Mouse (Mus musculus): Measurements from ENCODE around the gene Gm10271.

Gene Gm10271

GRCm38 (mm10) chr10:116972509-116972908 is at the start of gene Gm10271:
Gene Gm10271, minus strand, starts transcription at chr10:116972609.
- DNase-seq = no peak

- DNase-seq = no peak
Measured at GRCm38 (mm10) chr10:117021020-117021754, 48.8 kb upstream of the Gm10271 start.

DNA sequence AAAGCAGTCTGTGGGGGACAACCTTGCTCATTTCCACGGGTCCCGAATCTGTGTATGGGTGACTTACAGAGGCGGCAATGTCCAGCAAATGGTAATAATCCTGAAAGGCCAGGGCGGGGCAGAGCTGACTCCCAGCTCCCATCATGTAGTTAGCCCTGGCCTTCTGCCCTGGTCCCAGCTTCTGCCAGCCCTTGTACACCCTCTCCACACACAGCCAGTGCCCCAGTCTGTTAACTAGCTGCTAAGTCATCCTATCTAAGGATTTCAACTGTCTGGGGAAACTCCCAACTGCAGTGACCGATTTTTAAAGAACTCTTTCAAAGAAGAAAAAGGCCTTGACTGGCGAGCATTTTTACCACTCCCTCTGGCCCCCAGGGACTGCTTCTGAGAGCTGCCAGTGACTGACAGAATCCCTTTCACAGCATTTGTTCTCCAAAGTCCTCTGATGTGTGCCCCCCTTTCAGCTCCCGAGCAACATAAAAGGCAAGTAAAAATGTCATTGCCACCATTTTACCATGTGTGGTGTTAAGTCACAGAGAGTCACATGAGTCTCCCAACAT is 46.0 kb upstream of the Gm10271 start:
- peak; percentile 89 for DNase-seq

DNA sequence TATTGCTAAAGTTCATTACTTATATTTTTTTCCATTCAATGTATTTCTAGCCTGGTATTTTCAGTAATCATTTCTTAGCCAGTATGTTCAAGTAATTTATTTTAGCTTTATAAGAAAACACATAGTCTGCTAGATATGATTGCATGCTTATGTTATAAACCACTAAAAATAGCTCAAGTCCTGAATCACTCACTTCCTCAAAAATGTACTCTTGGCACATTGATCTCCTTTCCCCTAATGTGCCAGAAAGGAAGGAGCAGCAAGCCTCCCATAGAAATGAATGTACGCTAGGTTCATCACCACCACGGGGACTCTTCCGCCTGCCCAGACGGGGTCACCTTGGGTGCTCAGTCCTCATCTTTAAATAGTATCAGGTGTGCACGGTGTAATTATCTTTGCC is 42.2 kb upstream of the Gm10271 start:
- DNase-seq = no peak

DNA sequence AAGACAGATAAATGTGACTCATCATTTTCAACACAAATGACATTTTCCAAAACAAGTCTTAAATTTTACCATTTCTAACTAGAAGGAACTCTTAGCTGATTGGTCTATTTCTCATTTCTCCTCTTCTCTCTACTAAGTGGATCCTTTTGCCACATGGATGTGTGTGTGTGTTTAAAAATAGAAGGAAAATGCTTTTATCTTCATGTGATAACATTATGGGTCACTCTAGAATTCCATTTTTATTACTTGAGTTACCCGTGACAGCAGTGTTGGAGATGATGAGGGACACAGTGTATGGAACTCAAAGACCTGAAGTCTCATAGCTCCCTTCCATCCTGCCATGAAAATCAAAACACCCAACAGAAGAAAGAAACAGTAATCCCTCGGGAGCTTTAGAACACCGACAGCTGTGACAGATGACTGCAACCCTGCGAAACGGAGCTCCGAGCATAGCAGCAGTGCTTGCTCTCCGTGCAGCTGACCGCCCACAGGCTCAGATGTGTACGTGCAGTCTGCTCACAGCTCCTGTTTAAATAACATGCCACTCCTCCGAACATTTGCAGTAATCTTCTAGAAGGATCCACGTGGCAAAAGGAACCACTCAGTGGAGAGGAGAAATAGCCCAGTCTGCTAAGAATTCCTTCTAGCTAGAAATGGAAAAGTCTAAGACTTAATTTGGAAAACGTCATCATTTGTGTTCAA is 41.4 kb upstream of the Gm10271 start:
- DNase-seq = no peak

GRCm38 (mm10) chr10:117011047-117011446 is 38.6 kb upstream of the Gm10271 start:
- DNase-seq = peak; percentile 37

DNA sequence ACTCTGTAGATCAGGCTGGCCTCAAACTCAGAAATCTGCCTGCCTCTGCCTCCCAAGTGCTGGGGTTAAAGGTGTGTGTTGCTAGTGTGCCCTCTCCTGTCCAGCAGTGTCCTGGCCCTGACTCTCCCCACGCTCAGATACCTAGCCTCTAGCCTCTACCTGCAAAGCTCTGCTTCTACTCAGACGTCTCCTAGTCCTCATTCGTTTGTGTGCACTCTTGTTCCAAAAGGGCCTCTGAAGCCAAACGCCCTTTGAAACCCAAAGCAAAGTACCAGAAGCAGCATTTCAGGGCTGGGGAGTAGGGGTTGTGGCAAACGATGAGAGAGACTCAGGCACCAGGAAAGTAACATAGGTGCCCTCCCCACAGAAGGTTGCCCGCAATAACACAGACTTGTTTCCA is 37.3 kb upstream of the Gm10271 start:
- peak; percentile 72 for DNase-seq

DNA sequence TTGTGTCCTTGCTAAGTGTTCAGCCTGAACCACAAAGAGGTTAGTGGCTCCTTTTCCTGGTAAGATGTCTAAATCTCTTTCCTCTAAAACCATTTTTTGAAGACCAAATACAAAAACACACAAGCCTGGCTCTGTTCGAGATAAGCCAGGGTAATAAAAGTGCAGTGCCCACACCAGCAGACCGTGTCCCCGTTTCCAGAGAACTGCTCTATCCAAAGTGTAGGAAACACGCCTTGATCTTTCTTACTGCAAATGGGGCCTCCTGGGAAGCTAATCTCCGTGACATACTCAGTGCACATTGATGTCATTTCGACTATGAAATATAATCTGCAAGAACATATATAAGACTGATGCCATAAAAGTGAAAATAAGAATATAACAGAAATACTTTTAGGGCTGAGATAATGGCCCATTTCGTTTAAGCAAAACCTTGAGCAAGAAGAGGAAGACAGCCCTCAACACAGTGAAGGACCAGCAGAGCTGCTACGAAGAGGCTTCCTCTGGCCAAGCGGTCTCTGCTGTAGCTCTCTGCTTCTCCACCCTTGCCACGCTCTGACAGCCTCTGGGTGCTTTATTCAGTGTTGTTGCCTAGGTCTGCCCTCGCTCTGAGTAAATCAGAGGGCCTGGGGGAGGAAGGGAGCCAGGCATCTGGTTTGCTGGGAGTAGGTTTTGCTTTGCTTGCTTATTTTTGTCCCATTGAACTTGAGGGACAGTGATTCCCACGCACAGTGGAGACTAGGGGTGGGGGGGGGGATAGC is 33.5 kb upstream of the Gm10271 start:
- DNase-seq = no peak

DNA sequence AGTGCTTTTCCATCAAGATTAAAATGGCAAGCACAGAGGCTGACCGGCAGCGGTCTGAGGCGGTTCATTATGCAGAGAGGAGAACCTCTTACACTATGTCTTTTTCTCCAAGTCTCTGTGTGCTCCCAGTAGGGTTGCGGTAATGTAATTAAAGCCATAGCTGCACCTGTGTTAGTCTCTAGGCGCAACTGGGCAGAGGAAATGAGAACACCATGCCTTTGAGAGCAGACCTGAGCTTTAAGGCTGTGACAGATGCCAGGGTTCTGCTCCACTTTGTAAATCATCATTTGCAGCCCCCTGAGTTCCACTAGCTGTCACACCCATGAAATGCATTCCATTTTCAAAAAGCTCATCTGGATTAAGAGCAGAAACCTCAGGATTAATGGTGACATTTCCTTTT is 32.3 kb upstream of the Gm10271 start:
- DNase-seq = peak; percentile 27

DNA sequence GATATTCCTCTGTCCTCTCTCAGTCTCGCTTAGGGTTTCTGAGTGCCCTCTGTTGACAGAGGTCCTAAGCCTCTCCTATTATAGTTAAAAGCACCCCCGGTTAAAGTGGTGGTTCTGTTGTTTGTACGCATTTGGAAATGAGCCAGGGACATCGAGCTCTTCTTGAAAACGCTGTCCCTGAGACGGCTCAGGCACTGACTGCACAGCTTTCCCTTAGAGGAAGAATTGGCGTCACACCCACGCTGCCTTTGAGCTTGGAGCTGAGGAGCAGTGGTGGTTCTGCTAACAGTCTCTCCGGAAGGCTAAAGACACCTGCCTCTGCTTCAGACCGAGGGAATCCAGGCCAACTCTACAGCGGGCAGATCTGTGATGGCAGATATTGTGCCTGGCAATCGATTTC is 28.6 kb upstream of the Gm10271 start:
- peak; percentile 83 for DNase-seq

GRCm38 (mm10) chr10:116998716-116999455 is 26.5 kb upstream of the Gm10271 start:
- peak; percentile 89 for DNase-seq

GRCm38 (mm10) chr10:116996236-116996600 is 23.8 kb upstream of the Gm10271 start:
- peak; percentile 98 for DNase-seq

- DNase-seq = peak; percentile 40
Measured at GRCm38 (mm10) chr10:116995584-116996235, 23.3 kb upstream of the Gm10271 start.

GRCm38 (mm10) chr10:116995162-116995561 is 22.8 kb upstream of the Gm10271 start:
- peak; percentile 76 for DNase-seq

- peak; percentile 55 for DNase-seq
Measured at GRCm38 (mm10) chr10:116993971-116994370, 21.6 kb upstream of the Gm10271 start.

DNA sequence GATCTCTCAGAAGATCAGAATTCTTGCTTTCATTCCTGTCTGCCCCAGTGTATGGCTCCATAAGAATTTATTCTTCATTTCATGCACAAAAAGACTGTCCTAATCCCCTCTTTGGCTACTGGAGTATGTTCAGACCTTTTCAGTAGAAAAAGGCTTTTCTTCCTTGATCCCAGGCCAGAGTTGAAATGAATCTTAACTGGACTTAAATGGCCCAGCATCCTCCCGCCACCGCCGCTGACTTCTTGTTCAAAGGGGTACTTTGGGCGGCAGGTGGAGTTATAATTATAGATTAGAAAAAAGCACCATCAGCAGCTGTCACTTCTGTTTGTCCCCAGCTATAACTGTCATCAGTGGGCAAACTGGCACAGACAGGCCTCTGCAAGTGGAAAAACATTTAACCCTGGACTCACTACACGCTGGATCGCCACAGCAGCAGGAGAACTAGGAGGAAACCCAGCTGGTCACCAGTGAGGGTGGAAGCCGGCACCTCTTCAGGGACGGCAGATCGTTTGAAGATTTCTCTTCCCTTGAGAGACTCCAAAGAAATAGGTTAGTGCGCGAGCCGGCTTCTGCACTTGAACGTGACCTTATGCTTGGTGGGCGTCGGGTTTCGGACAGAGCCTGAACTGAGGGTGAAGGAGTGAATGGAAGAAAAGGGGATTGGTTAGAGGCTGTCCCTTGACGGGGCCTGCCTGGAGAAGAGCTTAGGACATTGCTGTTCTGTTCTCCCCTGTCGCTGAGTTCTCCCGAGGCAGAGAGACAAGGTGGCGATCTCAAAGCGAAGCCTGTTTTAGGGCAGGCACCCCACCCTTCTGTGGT is 14.1 kb upstream of the Gm10271 start, which contains the start of gene Best3:
TSS of gene Best3 (plus strand) at position 51 of the 819 bp plus-strand sequence.
- peak; percentile 87 for DNase-seq

- DNase-seq = peak; percentile 40
Measured at GRCm38 (mm10) chr10:116984836-116985235, 12.4 kb upstream of the Gm10271 start.

DNA sequence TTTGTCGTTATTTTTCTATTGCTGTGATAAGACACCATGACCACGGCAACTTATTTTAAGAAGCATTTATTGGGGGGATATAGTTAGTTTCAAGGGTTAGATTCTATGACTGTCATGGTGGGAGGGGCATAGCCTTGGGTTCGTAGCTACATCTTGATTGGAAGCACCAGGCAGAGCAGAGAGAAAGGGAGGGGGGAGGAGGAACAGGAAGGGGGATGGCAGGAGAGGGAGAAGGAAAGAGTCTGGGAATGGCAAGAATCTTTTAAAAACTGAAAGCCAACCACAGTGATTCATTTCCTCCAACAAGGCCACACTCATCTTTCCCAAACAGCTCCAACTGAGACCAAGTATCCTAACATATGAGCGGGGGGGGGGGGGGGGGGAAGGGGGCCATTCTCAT is 10.1 kb upstream of the Gm10271 start:
- DNase-seq = peak; percentile 19

DNA sequence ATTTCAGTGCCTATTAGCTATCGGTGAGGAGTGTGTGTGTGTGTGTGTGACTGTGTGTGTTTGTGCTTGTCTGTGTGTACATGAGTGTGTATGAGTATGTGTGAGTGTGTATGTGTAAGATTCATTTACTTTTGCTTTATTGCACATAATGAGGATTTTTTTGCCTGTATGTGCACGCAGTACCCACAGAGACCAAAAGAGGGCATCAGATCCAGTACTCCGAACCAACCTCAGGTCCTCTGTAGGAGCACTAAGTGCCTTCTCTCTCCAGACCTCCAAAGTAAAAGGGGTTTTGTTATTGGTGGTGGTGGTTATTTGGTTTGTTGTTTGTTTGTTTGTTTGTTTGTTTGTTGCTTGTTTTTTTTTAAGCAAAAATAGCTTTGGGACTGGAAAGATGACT is 8.5 kb upstream of the Gm10271 start:
- DNase-seq = peak; percentile 75

- peak; percentile 75 for DNase-seq
Measured at GRCm38 (mm10) chr10:116980273-116980672, 7.9 kb upstream of the Gm10271 start.

DNA sequence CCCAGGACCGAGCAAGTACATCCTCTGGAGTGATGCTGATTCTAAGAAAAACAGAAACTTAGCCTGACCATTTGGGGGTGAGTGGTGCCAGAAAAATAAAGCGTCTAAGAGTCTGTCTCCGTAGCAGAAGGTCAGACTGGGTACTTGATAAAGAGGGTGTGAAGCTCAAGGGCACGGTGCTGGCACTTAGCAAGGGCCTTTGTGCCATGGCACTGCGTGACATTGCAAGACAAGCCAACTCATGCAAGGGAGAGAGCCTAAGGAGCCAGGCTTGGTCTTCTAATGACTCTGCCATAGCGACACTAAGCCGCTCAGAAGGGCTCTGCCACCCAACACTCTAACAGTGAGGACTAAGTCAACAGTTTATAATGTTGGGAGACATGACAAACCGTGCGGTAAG is 6.4 kb upstream of the Gm10271 start:
- peak; percentile 93 for DNase-seq
